8 mouse cellular contexts compared by ENCODE assay signal in genomic region chr3:84260024-84260535, GRCm38 (mm10). TPM values are rescaled to one million over a fixed set of nuclear protein-coding genes. Genes with fewer than 3 reads are reported as not detected.
DNase-seq lines count a peak whose midpoint lies in the region; ATAC-seq and TF ChIP-seq lines count a peak whose summit lies in the region.

No protein-coding gene starts in this region.

- no peaks in the 10 kb centered on the region for H3K36me3 ChIP-seq in forebrain, embryonic 15.5 days
- no peaks in the 10 kb centered on the region for H3K36me3 ChIP-seq in liver, embryonic 14.5 days (replicated peaks; ENCODE audit: control insufficient read depth, insufficient read depth, low read depth)
- H3K36me3 ChIP-seq in stomach, embryonic 16.5 days (ENCODE audit: control insufficient read depth, insufficient read depth, low read length), result no peaks in the 10 kb centered on the region

- H3K4me1 ChIP-seq in lung, adult 2 months (ENCODE audit: control insufficient read depth, insufficient read depth, low read length), result peaks cover 2% of the 10 kb centered on the region; the same call in 1 of the 2 replicates
- H3K4me1 ChIP-seq in forebrain, embryonic 15.5 days, result peaks cover 66% of the 10 kb centered on the region
- peaks cover 9% of the 10 kb centered on the region in 2 experiments for H3K4me1 ChIP-seq in liver, embryonic 14.5 days (replicated peaks; ENCODE audit: control insufficient read depth in 2 of 2, insufficient read depth in 2 of 2, low read length in 1 of 2)
- peaks cover 32% of the 10 kb centered on the region for H3K4me1 ChIP-seq in stomach, embryonic 16.5 days (ENCODE audit: control insufficient read depth, insufficient read depth, low read length)

- peak overlapping the region; percentile 97 for H3K27ac ChIP-seq in forebrain, embryonic 15.5 days (replicated peaks)
- H3K27ac ChIP-seq in liver, embryonic 14.5 days, result no peak overlapping the region
- peak overlapping the region; percentile 86 for H3K27ac ChIP-seq in stomach, embryonic 16.5 days (ENCODE audit: low read length)

- peak overlapping the region; percentile 84 for H3K4me3 ChIP-seq in lung, adult 2 months (replicated peaks; ENCODE audit: extremely low read depth, low read depth, low read length)
- H3K4me3 ChIP-seq in forebrain, embryonic 15.5 days, result peak overlapping the region; percentile 64
- H3K4me3 ChIP-seq in liver, embryonic 14.5 days (ENCODE audit: insufficient read depth in 1 of 2, low read depth in 2 of 2, low read length in 2 of 2), result peak overlapping the region; percentile 46 to 58
- H3K4me3 ChIP-seq in stomach, embryonic 16.5 days (replicated peaks; ENCODE audit: low read length), result peak overlapping the region; percentile 72

- TF ChIP-seq POLR2A in lung, adult 2 months (IDR thresholded peaks at IDR 0.05; ENCODE audit: borderline replicate concordance, extremely low read depth, low read depth, low read length), result no peak
- TF ChIP-seq POLR2A in brain, embryonic 14.5 days (IDR thresholded peaks at IDR 0.05; ENCODE audit: borderline replicate concordance, extremely low read depth, insufficient read depth, insufficient read length, poor library complexity, severe bottlenecking), result no peak

- H3K4me2 ChIP-seq in forebrain, embryonic 15.5 days (replicated peaks), result peak overlapping the region; percentile 62
- H3K4me2 ChIP-seq in liver, embryonic 14.5 days (ENCODE audit: low read depth), result peak overlapping the region; percentile 76
- H3K4me2 ChIP-seq in stomach, embryonic 16.5 days (ENCODE audit: low read depth, low read length), result peak overlapping the region; percentile 97

- TF ChIP-seq CTCF in lung, adult 2 months (IDR thresholded peaks at IDR 0.05; ENCODE audit: insufficient read depth, low read length), result no peak
- TF ChIP-seq CTCF in brain, embryonic 14.5 days (IDR thresholded peaks at IDR 0.05; ENCODE audit: borderline replicate concordance, extremely low read depth, insufficient read depth, insufficient read length), result no peak
- no peak for TF ChIP-seq CTCF in liver, embryonic 14.5 days (IDR thresholded peaks at IDR 0.05; ENCODE audit: low read depth)

- peak; percentile 78 for ATAC-seq in forebrain, embryonic 15.5 days (replicated peaks)
- no peak for ATAC-seq in liver, embryonic 14.5 days (ENCODE audit: insufficient read depth)
- ATAC-seq in stomach, embryonic 16.5 days (ENCODE audit: insufficient read depth, low FRiP score), result peak; percentile 27; the same call in 1 of the 2 replicates

- no peaks in the 10 kb centered on the region for H3K9me3 ChIP-seq in forebrain, embryonic 15.5 days
- H3K9me3 ChIP-seq in liver, embryonic 14.5 days (ENCODE audit: control insufficient read depth, low read length), result no peaks in the 10 kb centered on the region
- no peaks in the 10 kb centered on the region for H3K9me3 ChIP-seq in stomach, embryonic 16.5 days (replicated peaks; ENCODE audit: control insufficient read depth, low read length)

- no peaks in the 10 kb centered on the region for H3K27me3 ChIP-seq in forebrain, embryonic 15.5 days
- peaks cover 37% of the 10 kb centered on the region for H3K27me3 ChIP-seq in liver, embryonic 14.5 days (ENCODE audit: control insufficient read depth, insufficient read depth, low read length)
- H3K27me3 ChIP-seq in stomach, embryonic 16.5 days (ENCODE audit: control insufficient read depth, insufficient read depth, low read length), result no peaks in the 10 kb centered on the region

- TF ChIP-seq EP300 in liver, embryonic 14.5 days (IDR thresholded peaks at IDR 0.05; ENCODE audit: low read depth), result no peak

- DNase-seq in lung, adult 2 months, result no peak
- DNase-seq in lung, postnatal 4 days, result no peak
- peak; percentile 71 for DNase-seq in brain, embryonic 14.5 days (ENCODE audit: low read depth)
- DNase-seq in liver, embryonic 14.5 days (ENCODE audit: low read depth in 3 of 3, low spot score in 3 of 3), result no peak
- no peak for DNase-seq in adrenal gland, postnatal 14 days
- DNase-seq in frontal cortex, postnatal 36 days (ENCODE audit: low spot score in 2 of 2), result no peak

- H3K9ac ChIP-seq in forebrain, embryonic 15.5 days (replicated peaks), result peak overlapping the region; percentile 87
- H3K9ac ChIP-seq in liver, embryonic 14.5 days (replicated peaks), result no peak overlapping the region
- peak overlapping the region; percentile 89 for H3K9ac ChIP-seq in stomach, embryonic 16.5 days (ENCODE audit: low read length)

- WGBS in lung, adult 2 months, result 9% methylated on average over 7 of the region's 8 CpGs
- 3% methylated on average over 8 of the region's 8 CpGs for WGBS in forebrain, embryonic 15.5 days
- WGBS in liver, embryonic 14.5 days (ENCODE audit: insufficient replicate concordance), result 12% methylated on average over 8 of the region's 8 CpGs
- WGBS in stomach, embryonic 16.5 days, result 3% methylated on average over 7 of the region's 8 CpGs

RNA-seq across cellular contexts. Expression of gene Trim2, which starts 46.6 kb away (rescaled TPM):
- polyA plus RNA-seq in lung, adult 2 months (2012; rRNA removed), result 26.3 and 29.8 TPM in 2 replicates
- polyA plus RNA-seq in brain, embryonic 14.5 days (2012; rRNA removed), result 102 and 118 TPM in 2 replicates
- 188 and 194 TPM in 2 replicates for polyA plus RNA-seq in forebrain, embryonic 15.5 days (2015; fragmentation: Nextera tagmentation; extraction: Ambion mirVana)
- 2.1 and 2.5 TPM in 2 replicates for polyA plus RNA-seq in liver, embryonic 14.5 days (2012; rRNA removed)
- 3.5 and 4.7 TPM in 2 replicates for polyA plus RNA-seq in liver, embryonic 14.5 days (2014; fragmentation: Nextera tagmentation; extraction: Ambion mirVana)
- polyA plus RNA-seq in stomach, embryonic 16.5 days (2015; fragmentation: Nextera tagmentation; extraction: Ambion mirVana), result 33.4 and 39.9 TPM in 2 replicates
- total RNA-seq in adrenal gland, postnatal 14 days (2021), result 53.5 and 56.7 TPM in 2 replicates
